8 mouse cellular contexts compared by ENCODE assay signal in genomic region chrX:12159981-12160656, GRCm38 (mm10). TPM values are rescaled to one million over a fixed set of nuclear protein-coding genes. Genes with fewer than 3 reads are reported as not detected.
DNase-seq lines count a peak whose midpoint lies in the region; ATAC-seq and TF ChIP-seq lines count a peak whose summit lies in the region.

TSS of gene Bcor (minus strand) at chrX:12160355.

- H3K9me3 ChIP-seq in embryonic facial prominence, embryonic 12.5 days: no peaks in the 10 kb centered on the region
- no peaks in the 10 kb centered on the region for H3K9me3 ChIP-seq in heart, embryonic 12.5 days (replicated peaks)
- no peaks in the 10 kb centered on the region for H3K9me3 ChIP-seq in kidney, postnatal 0 days (replicated peaks; ENCODE audit: low read length)
- H3K9me3 ChIP-seq in liver, embryonic 15.5 days (replicated peaks): no peaks in the 10 kb centered on the region

- H3K27ac ChIP-seq in embryonic facial prominence, embryonic 12.5 days: peak within 1 kb of the TSS; percentile 90
- H3K27ac ChIP-seq in heart, embryonic 12.5 days (ENCODE audit: poor library complexity, severe bottlenecking): peak within 1 kb of the TSS; percentile 96
- H3K27ac ChIP-seq in kidney, postnatal 0 days: peak within 1 kb of the TSS; percentile 92
- H3K27ac ChIP-seq in liver, embryonic 15.5 days (replicated peaks): peak within 1 kb of the TSS; percentile 45

- H3K4me1 ChIP-seq in embryonic facial prominence, embryonic 12.5 days: peaks cover 13% of the 10 kb centered on the region; the same call in 1 of the 2 replicates
- H3K4me1 ChIP-seq in heart, embryonic 12.5 days (replicated peaks): peaks cover 17% of the 10 kb centered on the region; the same call in 1 of the 2 replicates
- 0 out of 2 replicates have a peak, but pooled peaks cover 5% of the 10 kb centered on the region for H3K4me1 ChIP-seq in kidney, postnatal 0 days (replicated peaks; ENCODE audit: insufficient read depth, low read length)
- H3K4me1 ChIP-seq in liver, embryonic 15.5 days (replicated peaks): no peaks in the 10 kb centered on the region

- peak within 1 kb of the TSS; percentile 42 for H3K4me3 ChIP-seq in embryonic facial prominence, embryonic 12.5 days
- H3K4me3 ChIP-seq in heart, embryonic 12.5 days: peak within 1 kb of the TSS; percentile 60
- peak within 1 kb of the TSS; percentile 39 for H3K4me3 ChIP-seq in kidney, postnatal 0 days (replicated peaks; ENCODE audit: low read depth, low read length)
- peak within 1 kb of the TSS; percentile 48 for H3K4me3 ChIP-seq in liver, embryonic 15.5 days (replicated peaks)

- peak within 1 kb of the TSS; percentile 56 for H3K4me2 ChIP-seq in embryonic facial prominence, embryonic 12.5 days (replicated peaks)
- peak within 1 kb of the TSS; percentile 75 for H3K4me2 ChIP-seq in heart, embryonic 12.5 days
- H3K4me2 ChIP-seq in kidney, postnatal 0 days (ENCODE audit: low read length): peak within 1 kb of the TSS; percentile 69
- H3K4me2 ChIP-seq in liver, embryonic 15.5 days: peak within 1 kb of the TSS; percentile 55

- DNase-seq in spleen, adult 18-20 months: peak; percentile 72 to 77
- no peak for DNase-seq in spleen, adult 12 weeks (ENCODE audit: low spot score)
- DNase-seq in kidney, postnatal 0 days (ENCODE audit: low spot score): peak; percentile 84
- DNase-seq in natural killer cell, adult 2 months (ENCODE audit: low spot score in 2 of 2): peak; percentile 65 to 74
- peak; percentile 77 for DNase-seq in thymus, postnatal 25 days

- no peak for TF ChIP-seq CTCF in kidney, postnatal 0 days (IDR thresholded peaks at IDR 0.05; ENCODE audit: low read depth)

- WGBS in embryonic facial prominence, embryonic 12.5 days: 7% methylated on average over 49 of the region's 56 CpGs
- 4% methylated on average over 55 of the region's 56 CpGs for WGBS in heart, embryonic 12.5 days
- 7% methylated on average over 52 of the region's 56 CpGs for WGBS in kidney, postnatal 0 days
- 7% methylated on average over 55 of the region's 56 CpGs for WGBS in liver, embryonic 15.5 days (ENCODE audit: insufficient replicate concordance)

- H3K36me3 ChIP-seq in embryonic facial prominence, embryonic 12.5 days: no peaks in the 10 kb centered on the region
- no peaks in the 10 kb centered on the region for H3K36me3 ChIP-seq in heart, embryonic 12.5 days
- no peaks in the 10 kb centered on the region for H3K36me3 ChIP-seq in kidney, postnatal 0 days (ENCODE audit: insufficient read depth, low read length)
- H3K36me3 ChIP-seq in liver, embryonic 15.5 days (replicated peaks): no peaks in the 10 kb centered on the region

- peak within 1 kb of the TSS; percentile 55 for H3K9ac ChIP-seq in embryonic facial prominence, embryonic 12.5 days
- peak within 1 kb of the TSS; percentile 88 for H3K9ac ChIP-seq in heart, embryonic 12.5 days
- peak within 1 kb of the TSS; percentile 67 for H3K9ac ChIP-seq in kidney, postnatal 0 days (ENCODE audit: low read depth, low read length)
- 0 out of 2 replicates have a peak within 1 kb of the TSS, but pooled peaks have one; percentile 11 for H3K9ac ChIP-seq in liver, embryonic 15.5 days

- peaks cover 51% of the 10 kb centered on the region for H3K27me3 ChIP-seq in embryonic facial prominence, embryonic 12.5 days
- H3K27me3 ChIP-seq in heart, embryonic 12.5 days (replicated peaks): peaks cover 54% of the 10 kb centered on the region
- H3K27me3 ChIP-seq in kidney, postnatal 0 days (ENCODE audit: insufficient read depth, low read length): no peaks in the 10 kb centered on the region
- H3K27me3 ChIP-seq in liver, embryonic 15.5 days: peaks cover 62% of the 10 kb centered on the region

- peak; percentile 23 for ATAC-seq in embryonic facial prominence, embryonic 12.5 days (ENCODE audit: insufficient number of reproducible peaks, insufficient read depth, low FRiP score, low TSS enrichment)
- ATAC-seq in heart, embryonic 12.5 days (ENCODE audit: insufficient number of reproducible peaks, low FRiP score): peak; percentile 51
- ATAC-seq in kidney, postnatal 0 days (replicated peaks; ENCODE audit: low FRiP score, low read depth): peak; percentile 49
- peak; percentile 33; the same call in 1 of the 2 replicates for ATAC-seq in liver, embryonic 15.5 days (ENCODE audit: insufficient read depth)

RNA-seq across cellular contexts. Expression of gene Bcor, which starts in this region (rescaled TPM):
- 20.6 TPM in 2 replicates for polyA plus RNA-seq in embryonic facial prominence, embryonic 12.5 days (2016; fragmentation: Nextera tagmentation; extraction: Ambion mirVana)
- 20.3 and 23.4 TPM in 2 replicates for polyA plus RNA-seq in heart, embryonic 12.5 days (2016; fragmentation: Nextera tagmentation; extraction: Ambion mirVana)
- 12.2 and 12.8 TPM in 2 replicates for polyA plus RNA-seq in kidney, postnatal 0 days (2015; fragmentation: Nextera tagmentation; extraction: Ambion mirVana)
- 4.3 and 4.5 TPM in 2 replicates for polyA plus RNA-seq in liver, embryonic 15.5 days (2015; fragmentation: Nextera tagmentation; extraction: Ambion mirVana)

Comparison
In these comparisons a context has a peak if more than half of its experiments do, and no peak if none do; other contexts are left out.
1. H3K27ac ChIP-seq: peak in every context shown above with its lines; median percentile 96 in heart, embryonic 12.5 days; 92 in kidney, postnatal 0 days; 90 in embryonic facial prominence, embryonic 12.5 days; 45 in liver, embryonic 15.5 days.
2. H3K9ac ChIP-seq: peak in every context shown above with its lines; median percentile 88 in heart, embryonic 12.5 days; 67 in kidney, postnatal 0 days; 55 in embryonic facial prominence, embryonic 12.5 days; 11 in liver, embryonic 15.5 days.